Mouse (Mus musculus) lung, embryonic 15.5 days (tissue): ENCODE results near the gene A830018L16Rik. TPM values are rescaled to one million over a fixed set of nuclear protein-coding genes. Genes with fewer than 3 reads are reported as not detected.

Experiments used
- ATAC-seq: fragments of 200-750 bp; cut with Nextera tagmentation; 2 replicates; pipeline ENCODE4 v1.8.0; 2017; ENCODE audit warnings: moderate number of reproducible peaks, borderline replicate concordance; ENCODE audit not compliant: low FRiP score, low TSS enrichment; ENCODE audit errors: extremely low read depth
- H3K27ac ChIP-seq: fragments of 300-500 bp; sonication (generic); 2 replicates; pipeline ENCODE4 v1.5.1; 2015; ENCODE audit warnings: moderate library complexity, mild to moderate bottlenecking, inconsistent platforms
- H3K27me3 ChIP-seq: fragments of 300-500 bp; sonication (generic); 2 replicates; pipeline ENCODE4 v1.6.1; 2015; ENCODE audit warnings: inconsistent platforms
- H3K36me3 ChIP-seq: fragments of 300-500 bp; sonication (generic); 2 replicates; pipeline ENCODE4 v1.6.1; 2015; ENCODE audit warnings: inconsistent platforms
- H3K4me1 ChIP-seq: fragments of 300-500 bp; sonication (generic); 2 replicates; pipeline ENCODE4 v1.6.1; 2015; ENCODE audit warnings: inconsistent platforms
- H3K4me2 ChIP-seq: fragments of 300-500 bp; sonication (generic); 2 replicates; pipeline ENCODE4 v1.6.1; 2015; ENCODE audit warnings: inconsistent platforms, mild to moderate bottlenecking, moderate library complexity
- H3K4me3 ChIP-seq: fragments of 300-500 bp; sonication (generic); 2 replicates; pipeline ENCODE4 v1.5.1; 2015; ENCODE audit warnings: mild to moderate bottlenecking, inconsistent platforms
- H3K9ac ChIP-seq: fragments of 300-500 bp; sonication (generic); 2 replicates; pipeline ENCODE4 v1.6.1; 2015; ENCODE audit warnings: inconsistent platforms
- H3K9me3 ChIP-seq: fragments of 300-500 bp; sonication (generic); 2 replicates; pipeline ENCODE4 v1.6.1; 2016; ENCODE audit warnings: inconsistent platforms
- WGBS: fragments of 180-500 bp; shearing (Covaris S2); methylation state at CpG from one replicate; pipeline ENCODE4 v1.1.7; 2015; 5-methylcytosine and 5-hydroxymethylcytosine counted together
- polyA plus RNA-seq: library from polyadenylated mRNA; unstranded; fragments of >200 nt; fragmentation: Nextera tagmentation; extraction: Ambion mirVana; gene quantifications from 2 replicates; pipeline ENCODE4 v1.2.1, GENCODE M21; 2015

A830018L16Rik gene
- polyA plus RNA-seq, 1 experiment from 2014 or later, result 0.77 TPM

DNA sequence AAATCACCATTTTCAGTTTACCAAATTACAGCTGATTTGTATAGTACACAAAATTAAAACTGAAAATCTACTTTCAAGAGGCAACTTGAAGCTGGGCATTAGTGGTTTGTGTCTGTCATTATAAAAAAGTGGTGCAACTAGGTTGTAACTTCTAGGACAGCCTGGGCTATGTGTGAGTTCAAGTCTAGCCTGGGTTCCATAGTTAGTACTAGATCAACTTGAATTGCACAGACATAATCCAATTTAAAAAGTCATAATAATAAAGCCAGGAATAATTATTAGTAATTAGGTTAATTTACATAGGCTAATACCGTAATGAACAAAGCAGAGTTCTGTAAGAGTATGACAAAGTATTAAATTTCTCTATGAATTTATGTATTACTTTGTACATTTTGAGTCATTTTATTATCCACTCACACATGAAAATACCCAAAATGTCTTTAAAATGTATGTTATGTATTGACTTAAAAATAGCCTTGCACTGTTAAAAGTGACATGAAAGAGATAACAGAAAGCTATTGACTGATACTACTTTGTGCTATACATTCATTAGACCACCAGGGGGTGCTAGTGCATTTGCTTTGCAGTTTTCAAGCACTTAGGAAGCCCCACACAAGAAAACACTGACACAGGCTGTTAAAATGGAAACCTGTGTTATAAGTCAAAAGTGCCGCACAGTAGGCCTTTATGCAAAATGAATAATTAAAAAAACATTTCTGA lies 243.6 kb downstream of the A830018L16Rik start:
- Histone ChIP-seq H3K27me3 (no peaks in the 10 kb centered on the region), H3K9me3 (no peaks in the 10 kb centered on the region), H3K4me1 (no peaks in the 10 kb centered on the region), H3K27ac (no peak overlapping the region), H3K4me3 (no peak overlapping the region), H3K4me2 (no peak overlapping the region), H3K36me3 (no peaks in the 10 kb centered on the region), H3K9ac (no peak overlapping the region)
- no peak for ATAC-seq
- 53% methylated on average over 2 of the region's 2 CpGs for WGBS

- Histone ChIP-seq H3K4me1 (no peaks in the 10 kb centered on the region), H3K9ac (no peak overlapping the region), H3K9me3 (no peaks in the 10 kb centered on the region), H3K36me3 (no peaks in the 10 kb centered on the region), H3K27ac (no peak overlapping the region), H3K4me2 (no peak overlapping the region), H3K4me3 (no peak overlapping the region), H3K27me3 (no peaks in the 10 kb centered on the region)
- WGBS, result 22% methylated on average over 3 of the region's 3 CpGs
- no peak for ATAC-seq
Measured at GRCm38 (mm10) chr1:11658061-11658625, 244.2 kb downstream of the A830018L16Rik start.

- ATAC-seq, result no peak
- no peak overlapping the region for H3K27ac ChIP-seq
- H3K9ac ChIP-seq, result no peak overlapping the region
- H3K36me3 ChIP-seq, result no peaks in the 10 kb centered on the region
- no peaks in the 10 kb centered on the region for H3K9me3 ChIP-seq
- H3K27me3 ChIP-seq, result no peaks in the 10 kb centered on the region
- no peak overlapping the region for H3K4me2 ChIP-seq
- no peaks in the 10 kb centered on the region for H3K4me1 ChIP-seq
- H3K4me3 ChIP-seq, result no peak overlapping the region
Measured at GRCm38 (mm10) chr1:11744749-11745314, 330.9 kb downstream of the A830018L16Rik start.

DNA sequence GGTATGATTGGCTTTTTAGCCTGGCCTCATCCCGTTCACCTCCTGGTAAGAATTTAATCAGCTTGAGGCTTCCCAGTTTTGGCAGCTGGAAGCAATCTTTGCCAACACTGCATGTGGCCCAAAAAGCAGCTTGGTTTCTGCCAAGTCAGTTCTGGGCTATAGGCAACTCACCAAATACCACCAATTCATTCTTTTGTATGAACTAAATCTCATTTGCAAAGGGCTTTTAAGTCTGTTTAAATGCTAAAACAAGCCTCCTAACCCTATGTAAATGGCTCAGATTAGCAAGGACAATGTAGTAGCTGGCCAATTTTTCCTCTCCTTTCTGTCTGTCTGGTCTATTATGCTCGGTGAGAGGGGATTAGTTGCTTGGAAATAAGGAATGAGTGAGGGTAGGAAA lies 334.5 kb downstream of the A830018L16Rik start:
- no peaks in the 10 kb centered on the region for H3K4me1 ChIP-seq
- WGBS, result 45% methylated on average over 2 of the region's 2 CpGs
- H3K4me2 ChIP-seq, result no peak overlapping the region
- no peaks in the 10 kb centered on the region for H3K9me3 ChIP-seq
- H3K27ac ChIP-seq, result no peak overlapping the region
- H3K27me3 ChIP-seq, result no peaks in the 10 kb centered on the region
- no peak overlapping the region for H3K9ac ChIP-seq
- no peak for ATAC-seq
- H3K36me3 ChIP-seq, result no peaks in the 10 kb centered on the region
- no peak overlapping the region for H3K4me3 ChIP-seq

DNA sequence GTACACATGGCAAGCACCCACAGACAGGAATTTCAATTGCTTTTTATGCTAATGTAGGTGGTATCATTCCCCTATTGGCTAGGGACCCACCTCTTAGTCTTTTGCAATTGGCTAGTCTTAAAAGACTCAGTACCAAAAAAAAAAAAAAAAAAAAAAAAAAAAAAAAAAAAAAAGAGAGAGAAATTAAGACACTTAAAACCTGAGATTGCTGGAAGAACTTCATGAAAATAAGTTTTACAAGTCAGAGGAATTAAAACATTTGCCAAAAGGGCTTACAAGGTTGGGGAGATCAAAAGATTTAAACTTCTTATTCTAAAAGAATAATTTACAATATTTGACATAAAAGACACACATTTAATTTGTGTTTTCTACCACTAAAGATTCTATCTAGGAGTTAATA lies 336.2 kb downstream of the A830018L16Rik start:
- Histone ChIP-seq H3K9ac (no peak overlapping the region), H3K27ac (no peak overlapping the region), H3K4me1 (no peaks in the 10 kb centered on the region), H3K4me2 (no peak overlapping the region), H3K9me3 (no peaks in the 10 kb centered on the region), H3K4me3 (no peak overlapping the region), H3K27me3 (no peaks in the 10 kb centered on the region), H3K36me3 (no peaks in the 10 kb centered on the region)
- ATAC-seq, result no peak

GRCm38 (mm10) chr1:11750607-11751006 lies 336.7 kb downstream of the A830018L16Rik start:
- Histone ChIP-seq H3K9ac (no peak overlapping the region), H3K9me3 (no peaks in the 10 kb centered on the region), H3K27ac (no peak overlapping the region), H3K27me3 (no peaks in the 10 kb centered on the region), H3K4me2 (no peak overlapping the region), H3K4me1 (no peaks in the 10 kb centered on the region), H3K4me3 (no peak overlapping the region), H3K36me3 (no peaks in the 10 kb centered on the region)
- WGBS, result 48% methylated on average over 2 of the region's 2 CpGs
- peak; percentile 57; the same call in 1 of the 2 replicates for ATAC-seq

DNA sequence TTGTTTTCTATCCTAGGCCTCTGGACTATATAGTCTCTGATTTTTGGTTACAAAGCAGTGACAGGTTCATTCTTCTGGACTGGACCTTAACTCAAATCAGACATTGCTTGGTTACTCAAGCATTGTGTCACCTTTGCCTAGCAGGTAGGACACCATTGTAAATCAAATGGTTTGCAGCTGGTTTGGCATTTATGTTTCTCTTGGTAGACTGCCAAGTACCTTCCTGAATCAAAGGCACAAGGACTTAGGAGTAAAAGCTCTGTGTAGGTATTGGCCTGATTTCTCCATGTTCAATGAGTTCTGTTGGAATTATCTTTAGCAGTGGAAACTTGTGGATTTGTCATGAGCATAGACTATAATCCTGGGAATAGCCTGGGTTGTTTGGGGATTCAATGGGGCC lies 338.1 kb downstream of the A830018L16Rik start:
- Histone ChIP-seq H3K27me3 (no peaks in the 10 kb centered on the region), H3K27ac (no peak overlapping the region), H3K9me3 (no peaks in the 10 kb centered on the region), H3K4me1 (no peaks in the 10 kb centered on the region), H3K9ac (no peak overlapping the region), H3K4me2 (no peak overlapping the region), H3K36me3 (no peaks in the 10 kb centered on the region), H3K4me3 (no peak overlapping the region)
- no peak for ATAC-seq

DNA sequence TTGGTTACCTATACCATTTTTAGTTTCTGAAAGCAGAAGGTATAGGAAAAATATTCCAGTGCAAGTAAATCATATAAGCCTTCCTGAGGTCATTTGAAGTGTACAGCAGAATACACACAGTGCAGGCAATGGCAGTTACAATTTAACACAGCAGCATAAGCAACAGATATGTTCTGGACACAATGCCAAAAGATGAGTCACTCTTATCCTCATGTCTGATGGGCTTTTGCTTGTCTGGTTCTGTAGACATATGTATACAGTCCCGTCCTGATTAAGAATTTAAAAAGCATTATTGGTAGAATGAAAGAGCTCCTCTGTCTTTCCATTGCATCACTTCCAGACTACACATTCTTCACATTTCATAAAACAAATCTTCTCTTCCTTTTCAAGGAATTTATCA lies 374.4 kb downstream of the A830018L16Rik start:
- ATAC-seq, result peak; percentile 64; the same call in 1 of the 2 replicates

DNA sequence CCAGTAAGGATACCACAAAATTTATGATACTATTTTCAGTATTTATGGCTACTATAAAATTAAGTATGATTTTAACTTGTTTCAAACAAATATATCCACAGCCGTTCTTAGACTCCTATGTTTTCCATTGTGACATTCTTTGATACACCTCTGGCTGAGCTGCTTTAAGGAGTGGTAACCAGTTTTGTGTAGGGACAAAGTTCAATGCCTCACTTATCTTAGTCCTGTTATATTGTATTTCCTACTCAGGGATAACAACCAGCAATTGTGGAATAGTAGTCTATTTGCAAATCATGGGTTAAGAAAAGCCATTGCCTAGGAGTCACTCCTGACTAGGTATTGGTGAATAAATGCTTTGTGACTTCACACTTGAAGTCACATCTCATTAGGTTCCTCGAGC lies 378.9 kb downstream of the A830018L16Rik start:
- H3K4me1 ChIP-seq, result no peaks in the 10 kb centered on the region
- H3K36me3 ChIP-seq, result no peaks in the 10 kb centered on the region
- WGBS, result 68% methylated on average over 2 of the region's 2 CpGs
- H3K27ac ChIP-seq, result no peak overlapping the region
- ATAC-seq, result no peak
- no peak overlapping the region for H3K4me3 ChIP-seq
- no peak overlapping the region for H3K4me2 ChIP-seq
- H3K9ac ChIP-seq, result no peak overlapping the region
- no peaks in the 10 kb centered on the region for H3K9me3 ChIP-seq
- H3K27me3 ChIP-seq, result no peaks in the 10 kb centered on the region

More for the DNA sequence above, 374.4 kb downstream of the A830018L16Rik start:
- Histone ChIP-seq H3K4me2 (no peak overlapping the region), H3K9ac (no peak overlapping the region), H3K4me1 (no peaks in the 10 kb centered on the region), H3K4me3 (no peak overlapping the region), H3K27ac (no peak overlapping the region), H3K9me3 (no peaks in the 10 kb centered on the region), H3K36me3 (no peaks in the 10 kb centered on the region), H3K27me3 (no peaks in the 10 kb centered on the region)
- WGBS, result 25% methylated on average over 1 of the region's 1 CpGs

DNA sequence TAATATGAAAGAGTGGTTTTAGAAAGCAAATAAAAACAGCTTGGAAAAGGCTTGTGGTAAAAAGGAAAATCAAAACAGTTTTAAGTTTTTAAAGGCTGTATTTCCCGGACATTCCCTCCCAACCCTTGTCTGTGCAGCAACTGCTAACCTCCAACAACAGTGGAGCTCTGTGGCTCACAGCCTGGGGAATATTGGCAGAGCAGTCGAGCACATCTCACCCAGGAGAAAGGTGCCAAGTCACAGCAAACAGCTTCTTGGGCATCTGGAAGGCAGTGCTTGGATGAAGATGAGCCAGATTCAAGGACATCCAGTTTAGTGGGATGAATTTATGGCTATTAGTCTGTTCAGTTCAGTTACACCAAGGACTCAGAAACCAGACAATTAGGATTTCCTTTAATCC lies 381.8 kb downstream of the A830018L16Rik start:
- no peak for ATAC-seq
- no peaks in the 10 kb centered on the region for H3K4me1 ChIP-seq
- 38% methylated on average over 2 of the region's 2 CpGs for WGBS

DNA sequence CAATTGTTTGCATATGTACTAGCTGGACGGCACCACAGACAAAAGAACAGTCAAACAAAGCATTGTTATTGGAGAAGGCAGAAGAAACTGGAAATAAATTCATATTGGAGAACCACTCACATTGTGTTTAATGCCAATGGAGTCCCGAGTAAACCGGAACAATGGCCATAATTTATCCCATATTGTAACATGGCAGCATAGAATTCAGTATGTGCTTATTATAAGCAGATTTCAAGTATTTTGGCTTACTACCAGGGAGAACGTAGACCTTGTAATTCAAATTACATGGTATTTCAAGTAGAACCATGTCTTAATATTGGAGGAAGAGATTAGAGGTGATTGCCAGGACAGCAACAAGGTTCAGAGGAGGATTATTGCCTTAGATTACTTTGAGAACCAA lies 458.9 kb downstream of the A830018L16Rik start:
- H3K9ac ChIP-seq, result no peak overlapping the region
- ATAC-seq, result no peak
- 78% methylated on average over 4 of the region's 4 CpGs for WGBS

More for the DNA sequence above, 381.8 kb downstream of the A830018L16Rik start:
- H3K36me3 ChIP-seq, result no peaks in the 10 kb centered on the region
- no peaks in the 10 kb centered on the region for H3K27me3 ChIP-seq
- H3K4me3 ChIP-seq, result no peak overlapping the region
- no peak overlapping the region for H3K27ac ChIP-seq
- no peak overlapping the region for H3K4me2 ChIP-seq
- H3K9me3 ChIP-seq, result no peaks in the 10 kb centered on the region
- no peak overlapping the region for H3K9ac ChIP-seq

GRCm38 (mm10) chr1:11873573-11873972 lies 459.7 kb downstream of the A830018L16Rik start:
- Histone ChIP-seq H3K4me1 (no peaks in the 10 kb centered on the region), H3K9me3 (no peaks in the 10 kb centered on the region), H3K27me3 (no peaks in the 10 kb centered on the region), H3K27ac (no peak overlapping the region), H3K4me3 (no peak overlapping the region), H3K36me3 (no peaks in the 10 kb centered on the region), H3K4me2 (no peak overlapping the region), H3K9ac (no peak overlapping the region)
- no peak for ATAC-seq
- WGBS, result 74% methylated on average over 1 of the region's 1 CpGs

More for the DNA sequence above, 458.9 kb downstream of the A830018L16Rik start:
- H3K9me3 ChIP-seq, result no peaks in the 10 kb centered on the region
- H3K4me1 ChIP-seq, result no peaks in the 10 kb centered on the region
- H3K4me3 ChIP-seq, result no peak overlapping the region
- no peaks in the 10 kb centered on the region for H3K36me3 ChIP-seq
- no peak overlapping the region for H3K27ac ChIP-seq
- H3K27me3 ChIP-seq, result no peaks in the 10 kb centered on the region
- H3K4me2 ChIP-seq, result no peak overlapping the region
